Mouse (Mus musculus): ENCODE results near the gene Cavin2. TPM values are rescaled to one million over a fixed set of nuclear protein-coding genes. Genes with fewer than 3 reads are reported as not detected.

Cavin2 gene
- polyA plus RNA-seq, 1 experiment from 2014 or later: 2.0 TPM

- Histone ChIP-seq H3K4me3 (peak overlapping the region; percentile 38), H3K4me1 (peaks cover 9% of the 10 kb centered on the region), H3K36me3 (no peaks in the 10 kb centered on the region), H3K27me3 (ENCODE audit: low read depth, poor library complexity, severe bottlenecking) (no peaks in the 10 kb centered on the region), H3K9me3 (replicated peaks) (no peaks in the 10 kb centered on the region), H3K27ac (replicated peaks) (peak overlapping the region; percentile 63)
- DNase-seq (ENCODE audit: low spot score): peak; percentile 82
- 36% methylated on average over 18 of the region's 18 CpGs for WGBS
Observed at GRCm38 (mm10) chr1:51333557-51334285, 44.8 kb downstream of the Cavin2 start.

- WGBS: 43% methylated on average over 6 of the region's 6 CpGs
- no peaks in the 10 kb centered on the region for H3K9me3 ChIP-seq (replicated peaks)
- no peaks in the 10 kb centered on the region for H3K27me3 ChIP-seq (ENCODE audit: low read depth, poor library complexity, severe bottlenecking)
- no peaks in the 10 kb centered on the region for H3K36me3 ChIP-seq
- no peak for DNase-seq (ENCODE audit: low spot score)
- H3K4me1 ChIP-seq: peaks cover 9% of the 10 kb centered on the region
- no peak overlapping the region for H3K4me3 ChIP-seq
- H3K27ac ChIP-seq (replicated peaks): no peak overlapping the region
Observed at GRCm38 (mm10) chr1:51334289-51334688, 45.4 kb downstream of the Cavin2 start.

GRCm38 (mm10) chr1:51335081-51335480 is 46.2 kb downstream of the Cavin2 start:
- no peak overlapping the region for H3K4me3 ChIP-seq
- H3K9me3 ChIP-seq (replicated peaks): no peaks in the 10 kb centered on the region
- no peaks in the 10 kb centered on the region for H3K27me3 ChIP-seq (ENCODE audit: low read depth, poor library complexity, severe bottlenecking)
- no peaks in the 10 kb centered on the region for H3K36me3 ChIP-seq
- DNase-seq (ENCODE audit: low spot score): no peak
- WGBS: 84% methylated on average over 2 of the region's 2 CpGs
- no peak overlapping the region for H3K27ac ChIP-seq (replicated peaks)
- H3K4me1 ChIP-seq: peaks cover 9% of the 10 kb centered on the region

DNA sequence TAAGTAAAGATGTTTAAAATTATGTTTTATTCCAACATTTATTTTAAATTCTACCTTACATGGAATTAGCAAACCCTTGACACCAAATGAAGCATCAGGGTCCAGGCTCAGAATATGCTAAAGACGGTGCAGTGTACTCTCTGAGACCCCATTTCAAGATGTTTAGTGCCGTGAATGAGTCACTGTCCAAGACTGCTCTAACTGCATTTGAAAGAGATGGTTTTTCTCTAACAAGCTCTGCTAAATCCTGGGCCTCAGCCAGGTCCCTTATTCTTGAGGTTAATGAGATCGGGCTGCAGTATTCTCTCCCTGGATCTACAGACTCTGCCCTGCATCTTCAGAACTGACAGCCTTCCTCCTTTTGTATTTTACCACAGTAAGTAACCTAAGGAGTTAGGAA is 55.2 kb downstream of the Cavin2 start:
- WGBS: 73% methylated on average over 3 of the region's 3 CpGs
- Histone ChIP-seq H3K4me3 (no peak overlapping the region), H3K27me3 (ENCODE audit: low read depth, poor library complexity, severe bottlenecking) (no peaks in the 10 kb centered on the region), H3K27ac (replicated peaks) (no peak overlapping the region), H3K9me3 (replicated peaks) (0 out of 2 replicates have a peak, but pooled peaks cover 4% of the 10 kb centered on the region), H3K4me1 (peaks cover 4% of the 10 kb centered on the region), H3K36me3 (no peaks in the 10 kb centered on the region)
- no peak for DNase-seq (ENCODE audit: low spot score)

DNA sequence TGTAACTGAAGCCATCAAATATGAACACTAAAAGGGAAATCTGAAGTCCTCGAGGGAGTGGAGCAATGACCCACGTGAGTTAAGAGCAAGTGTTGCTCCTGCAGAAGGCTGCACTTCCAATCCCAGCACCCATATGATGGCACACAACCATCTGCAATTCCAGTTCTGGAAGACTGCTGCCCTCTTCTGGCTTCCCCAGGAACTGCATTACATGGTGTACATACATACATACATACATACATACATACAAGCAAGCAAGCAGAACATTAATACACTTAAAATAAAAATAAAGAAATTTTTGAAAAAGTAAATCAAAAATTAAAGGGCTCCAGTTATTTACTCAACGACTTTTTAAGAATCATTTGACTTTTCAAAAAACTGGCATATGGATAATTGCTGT is 58.7 kb downstream of the Cavin2 start:
- Histone ChIP-seq H3K4me3 (no peak overlapping the region), H3K36me3 (no peaks in the 10 kb centered on the region), H3K4me1 (peaks cover 10% of the 10 kb centered on the region), H3K27me3 (ENCODE audit: low read depth, poor library complexity, severe bottlenecking) (no peaks in the 10 kb centered on the region), H3K27ac (replicated peaks) (no peak overlapping the region), H3K9me3 (replicated peaks) (0 out of 2 replicates have a peak, but pooled peaks cover 4% of the 10 kb centered on the region)
- no peak for DNase-seq (ENCODE audit: low spot score)
- WGBS: 94% methylated on average over 3 of the region's 3 CpGs

DNA sequence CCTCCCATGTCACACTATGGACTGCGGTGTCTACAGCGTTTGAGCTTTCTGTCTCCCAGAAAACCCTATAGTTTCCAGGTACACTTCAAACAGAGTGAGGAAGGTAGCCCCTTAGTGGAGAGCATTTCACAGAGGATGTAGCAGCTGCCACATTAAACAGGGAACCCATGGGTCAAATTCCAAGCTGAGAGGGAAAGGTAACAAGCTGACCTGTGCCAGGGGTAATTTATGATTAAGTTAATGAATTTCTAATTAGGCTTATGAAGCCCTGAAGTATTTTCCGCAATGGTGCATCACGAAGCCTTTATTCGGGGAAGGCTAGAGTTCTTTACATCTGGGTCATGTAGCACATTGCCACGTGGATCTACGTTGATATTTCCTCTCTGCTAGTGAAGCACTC is 59.7 kb downstream of the Cavin2 start:
- WGBS: 91% methylated on average over 7 of the region's 7 CpGs
- no peaks in the 10 kb centered on the region for H3K27me3 ChIP-seq (ENCODE audit: low read depth, poor library complexity, severe bottlenecking)

DNA sequence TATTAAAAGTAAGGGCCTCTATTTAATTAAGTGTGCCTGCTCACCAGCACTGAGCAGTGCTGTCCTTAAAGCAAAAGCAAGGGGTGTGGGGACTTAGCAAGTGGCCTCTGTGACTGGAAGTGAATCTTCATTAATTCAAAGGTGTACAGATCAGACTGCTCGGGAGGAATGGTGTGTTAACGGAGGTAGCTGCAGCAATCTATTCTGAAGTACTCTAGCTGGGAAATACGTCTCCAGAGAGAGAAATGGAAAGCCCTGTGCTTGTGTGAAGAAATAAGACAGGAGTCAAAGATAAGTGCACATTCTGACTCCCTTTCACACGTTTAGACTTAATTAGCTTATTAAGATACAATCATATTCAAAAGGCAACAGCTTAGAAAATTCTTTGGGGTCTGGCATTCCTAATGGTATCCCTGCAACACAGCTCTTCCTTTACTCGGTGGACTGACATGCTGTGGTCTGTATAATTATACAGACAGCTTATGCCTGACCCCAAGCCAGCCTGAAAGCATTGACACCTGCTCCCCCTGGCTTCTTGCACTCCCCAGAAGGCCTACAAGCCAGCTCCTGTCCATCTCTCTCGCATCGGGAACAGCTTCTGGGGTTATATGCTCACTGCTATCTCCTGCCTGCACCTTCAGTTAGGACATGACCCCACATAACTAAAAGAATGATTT is 60.5 kb downstream of the Cavin2 start:
- Histone ChIP-seq H3K4me3 (no peak overlapping the region), H3K27me3 (ENCODE audit: low read depth, poor library complexity, severe bottlenecking) (no peaks in the 10 kb centered on the region), H3K9me3 (replicated peaks) (0 out of 2 replicates have a peak, but pooled peaks cover 4% of the 10 kb centered on the region), H3K36me3 (no peaks in the 10 kb centered on the region), H3K27ac (replicated peaks) (no peak overlapping the region), H3K4me1 (peaks cover 7% of the 10 kb centered on the region)
- no peak for DNase-seq (ENCODE audit: low spot score)
- WGBS: 59% methylated on average over 7 of the region's 7 CpGs

More for the DNA sequence above, 59.7 kb downstream of the Cavin2 start:
- Histone ChIP-seq H3K4me3 (no peak overlapping the region), H3K36me3 (no peaks in the 10 kb centered on the region), H3K9me3 (replicated peaks) (0 out of 2 replicates have a peak, but pooled peaks cover 4% of the 10 kb centered on the region), H3K27ac (replicated peaks) (no peak overlapping the region), H3K4me1 (peaks cover 10% of the 10 kb centered on the region)
- DNase-seq (ENCODE audit: low spot score): no peak

Other genes starting within 250 kb of the Cavin2 start
- 7.3 and 7.8 TPM in 2 replicates for gene Nabp1, start 189.3 kb downstream of the Cavin2 start, polyA plus RNA-seq (2016; fragmentation: Nextera tagmentation; extraction: Ambion mirVana)

All from midbrain, embryonic 10.5 days (tissue).